Comparison of ENCODE assay signal across 8 mouse cellular contexts in genomic region chr11:121053536-121053935, GRCm38 (mm10). TPM values are rescaled to one million over a fixed set of nuclear protein-coding genes. Genes with fewer than 3 reads are reported as not detected.
A peak's percentile ranks its signal among the peaks of the same experiment; 100 is the strongest.
DNase-seq lines count a peak whose midpoint lies in the region; ATAC-seq and TF ChIP-seq lines count a peak whose summit lies in the region.

No protein-coding gene starts in this region.

- no peaks in the 10 kb centered on the region for H3K36me3 ChIP-seq in ES-Bruce4 (ENCODE audit: control insufficient read depth, insufficient read depth, low read length, poor library complexity, severe bottlenecking)
- H3K36me3 ChIP-seq in embryonic facial prominence, embryonic 10.5 days (replicated peaks): no peaks in the 10 kb centered on the region
- H3K36me3 ChIP-seq in lung, embryonic 14.5 days (ENCODE audit: insufficient read depth): no peaks in the 10 kb centered on the region

- DNase-seq in adrenal gland, postnatal 25 days: peak; percentile 67
- DNase-seq in embryonic facial prominence, embryonic 10.5 days (ENCODE audit: low spot score): peak; percentile 88
- DNase-seq in heart, adult 9 months (ENCODE audit: low spot score in 2 of 2): peak; percentile 52 to 78
- peak; percentile 86 to 92 for DNase-seq in kidney, postnatal 36 days
- peak; percentile 96 for DNase-seq in lung, embryonic 14.5 days
- DNase-seq in right cerebral cortex, postnatal 10 days (ENCODE audit: low spot score in 2 of 2): peak; percentile 83 to 86
- peak; percentile 43 for DNase-seq in urinary bladder, adult 2 months (ENCODE audit: low spot score)

- H3K9me3 ChIP-seq in ES-Bruce4 (replicated peaks; ENCODE audit: control insufficient read depth, insufficient read depth, low read length, poor library complexity, severe bottlenecking): no peaks in the 10 kb centered on the region
- no peaks in the 10 kb centered on the region for H3K9me3 ChIP-seq in embryonic facial prominence, embryonic 10.5 days
- no peaks in the 10 kb centered on the region for H3K9me3 ChIP-seq in lung, embryonic 14.5 days (ENCODE audit: low read depth, low read length)

- ATAC-seq in lung, embryonic 14.5 days (ENCODE audit: insufficient read depth): peak; percentile 61

- no peak overlapping the region for H3K4me3 ChIP-seq in ES-Bruce4 (ENCODE audit: low read depth, low read length)
- H3K4me3 ChIP-seq in embryonic facial prominence, embryonic 10.5 days: no peak overlapping the region
- no peak overlapping the region for H3K4me3 ChIP-seq in lung, embryonic 14.5 days (ENCODE audit: low read depth, low read length)

- 15% methylated on average over 8 of the region's 8 CpGs for WGBS in embryonic facial prominence, embryonic 10.5 days
- WGBS in lung, embryonic 14.5 days: 15% methylated on average over 8 of the region's 8 CpGs

- no peak overlapping the region for H3K4me2 ChIP-seq in lung, embryonic 14.5 days

- no peaks in the 10 kb centered on the region for H3K4me1 ChIP-seq in ES-Bruce4 (ENCODE audit: control insufficient read depth, insufficient read depth, low read length)
- peaks cover 9% of the 10 kb centered on the region for H3K4me1 ChIP-seq in embryonic facial prominence, embryonic 10.5 days
- H3K4me1 ChIP-seq in lung, embryonic 14.5 days (ENCODE audit: insufficient read depth): no peaks in the 10 kb centered on the region

- TF ChIP-seq EP300 in ES-Bruce4 (IDR thresholded peaks at IDR 0.05; ENCODE audit: insufficient read depth, low read depth, low read length): no peak

- no peak overlapping the region for H3K9ac ChIP-seq in ES-Bruce4 (ENCODE audit: low read depth, poor library complexity, severe bottlenecking)
- no peak overlapping the region for H3K9ac ChIP-seq in lung, embryonic 14.5 days

- H3K27ac ChIP-seq in ES-Bruce4 (ENCODE audit: insufficient read depth, low read length): no peak overlapping the region
- H3K27ac ChIP-seq in embryonic facial prominence, embryonic 10.5 days (replicated peaks): no peak overlapping the region
- no peak overlapping the region for H3K27ac ChIP-seq in lung, embryonic 14.5 days (ENCODE audit: low read depth)

- H3K27me3 ChIP-seq in ES-Bruce4 (ENCODE audit: control insufficient read depth, insufficient read depth, low read length, poor library complexity, severe bottlenecking): no peaks in the 10 kb centered on the region
- no peaks in the 10 kb centered on the region for H3K27me3 ChIP-seq in embryonic facial prominence, embryonic 10.5 days (replicated peaks; ENCODE audit: low read depth, poor library complexity, severe bottlenecking)
- no peaks in the 10 kb centered on the region for H3K27me3 ChIP-seq in lung, embryonic 14.5 days (ENCODE audit: insufficient read depth, low read length)

- peak; percentile 78 for TF ChIP-seq CTCF in ES-Bruce4 (IDR thresholded peaks at IDR 0.05; ENCODE audit: low read depth, low read length)
- peak; percentile 100 for TF ChIP-seq CTCF in lung, embryonic 14.5 days (IDR thresholded peaks at IDR 0.05; ENCODE audit: low read depth)

- TF ChIP-seq POLR2A in ES-Bruce4 (IDR thresholded peaks at IDR 0.05; ENCODE audit: insufficient read depth, low read length): no peak

RNA-seq across cellular contexts. Expression of gene Sectm1b, which starts 9.8 kb away (rescaled TPM):
- not detected in 2 replicates for polyA plus RNA-seq in ES-Bruce4 (2011; ENCODE audit: insufficient read depth, insufficient read length, low read depth, missing spikeins)
- not detected in 2 replicates for total RNA-seq in adrenal gland, postnatal 25 days (2021)
- polyA plus RNA-seq in embryonic facial prominence, embryonic 10.5 days (2016; fragmentation: Nextera tagmentation; extraction: Ambion mirVana): not detected in 2 replicates
- polyA plus RNA-seq in lung, embryonic 14.5 days (2014; fragmentation: Nextera tagmentation; extraction: Ambion mirVana): not detected in 2 replicates
- not detected in 2 replicates for polyA plus RNA-seq in urinary bladder, adult 2 months (2012; rRNA removed)

RNA-seq across cellular contexts. Expression of gene Cd7, which starts 14.3 kb away (rescaled TPM):
- not detected in 2 replicates for polyA plus RNA-seq in ES-Bruce4 (2011; ENCODE audit: insufficient read depth, insufficient read length, low read depth, missing spikeins)
- total RNA-seq in adrenal gland, postnatal 25 days (2021): not detected in 2 replicates
- polyA plus RNA-seq in embryonic facial prominence, embryonic 10.5 days (2016; fragmentation: Nextera tagmentation; extraction: Ambion mirVana): not detected in 2 replicates
- 0.26 TPM in 1 of 2 replicates, not detected in the other for polyA plus RNA-seq in lung, embryonic 14.5 days (2014; fragmentation: Nextera tagmentation; extraction: Ambion mirVana)
- 1.1 and 1.6 TPM in 2 replicates for polyA plus RNA-seq in urinary bladder, adult 2 months (2012; rRNA removed)

RNA-seq across cellular contexts. Expression of gene Sectm1a, which starts 27.5 kb away (rescaled TPM):
- not detected in 2 replicates for polyA plus RNA-seq in ES-Bruce4 (2011; ENCODE audit: insufficient read depth, insufficient read length, low read depth, missing spikeins)
- not detected in 2 replicates for total RNA-seq in adrenal gland, postnatal 25 days (2021)
- not detected in 2 replicates for polyA plus RNA-seq in embryonic facial prominence, embryonic 10.5 days (2016; fragmentation: Nextera tagmentation; extraction: Ambion mirVana)
- polyA plus RNA-seq in lung, embryonic 14.5 days (2014; fragmentation: Nextera tagmentation; extraction: Ambion mirVana): 0.30 TPM in 1 of 2 replicates, not detected in the other
- 0.28 and 0.53 TPM in 2 replicates for polyA plus RNA-seq in urinary bladder, adult 2 months (2012; rRNA removed)

Comparison
In these comparisons a context has a peak if more than half of its experiments do, and no peak if none do; other contexts are left out.
1. DNase-seq: peak in every context shown above with its lines; median percentile 96 in lung, embryonic 14.5 days; 89 in kidney, postnatal 36 days; 88 in embryonic facial prominence, embryonic 10.5 days; 84 in right cerebral cortex, postnatal 10 days; 67 in adrenal gland, postnatal 25 days; 65 in heart, adult 9 months; 43 in urinary bladder, adult 2 months.